Comparison of ENCODE assay signal across 10 mouse cellular contexts in the genomic region with DNA sequence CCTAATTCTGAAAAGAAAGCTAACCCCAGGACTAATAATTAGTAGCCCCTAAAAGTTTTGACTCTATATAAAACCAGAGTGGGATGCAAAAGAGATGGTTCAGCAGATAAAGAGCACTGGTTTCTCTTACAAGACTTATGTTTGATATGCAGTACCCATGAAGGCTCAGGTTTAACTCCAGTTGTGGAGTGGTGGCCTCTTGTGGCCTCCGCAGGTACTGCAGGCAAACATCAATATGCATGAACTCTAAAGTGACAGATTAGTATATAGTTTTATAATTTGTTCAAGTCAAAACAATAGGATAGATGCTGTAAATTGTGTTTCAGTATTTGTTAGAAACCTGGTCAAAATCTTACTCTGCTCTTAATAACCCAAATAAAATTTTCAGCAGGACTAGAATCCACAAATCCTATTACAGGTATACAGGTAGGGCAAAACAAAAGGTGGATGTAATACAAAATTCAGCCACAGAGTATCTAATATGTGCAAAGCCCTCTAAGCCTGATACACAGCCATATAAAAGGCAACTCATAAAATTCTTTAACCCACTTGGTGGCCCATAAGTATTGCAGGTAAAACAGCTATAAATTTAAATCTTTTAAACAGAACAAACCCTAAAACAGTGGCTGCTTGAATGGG. TPM values are rescaled to one million over a fixed set of nuclear protein-coding genes. Genes with fewer than 3 reads are reported as not detected.
A peak's percentile ranks its signal among the peaks of the same experiment; 100 is the strongest.
DNase-seq lines count a peak whose midpoint lies in the region; ATAC-seq and TF ChIP-seq lines count a peak whose summit lies in the region.
"Had no signal": no experiment of that assay in that cellular context is flagged by ENCODE, and none has a peak within 500 bp of the region (broad histone marks: within the 10 kb centered on the region; RNA-seq: fewer than 3 reads in every experiment).

No protein-coding gene starts in this region.

- peaks cover 15% of the 10 kb centered on the region for H3K4me1 ChIP-seq in intestine, embryonic 14.5 days (replicated peaks; ENCODE audit: control insufficient read depth, insufficient read depth, low read length)
- 0 out of 2 replicates have a peak, but pooled peaks cover 5% of the 10 kb centered on the region for H3K4me1 ChIP-seq in intestine, embryonic 15.5 days (replicated peaks)
- peaks cover 17% of the 10 kb centered on the region for H3K4me1 ChIP-seq in midbrain, embryonic 10.5 days
- peaks cover 6% of the 10 kb centered on the region; the same call in 1 of the 2 replicates for H3K4me1 ChIP-seq in spleen, adult 2 months (ENCODE audit: control insufficient read depth, insufficient read depth, insufficient read length)

- DNase-seq in intestine, embryonic 14.5 days (ENCODE audit: low spot score): peak; percentile 87
- DNase-seq in T-cell, adult 2 months (ENCODE audit: low spot score): peak; percentile 75
- DNase-seq in embryo, embryonic 10 days (ENCODE audit: low spot score): peak; percentile 78
- peak; percentile 83 for DNase-seq in left cerebral cortex, postnatal 14 days (ENCODE audit: low spot score in 2 of 2)
- DNase-seq in midbrain, embryonic 10.5 days (ENCODE audit: low spot score): peak; percentile 62
- peak; percentile 57 to 77 for DNase-seq in spleen, adult 2 months (ENCODE audit: low read depth in 1 of 2, low spot score in 2 of 2)

- H3K9ac ChIP-seq in intestine, embryonic 14.5 days (ENCODE audit: low read length): no peak overlapping the region
- no peak overlapping the region for H3K9ac ChIP-seq in intestine, embryonic 15.5 days
- H3K9ac ChIP-seq: embryonic facial prominence, embryonic 15.5 days; neural tube, embryonic 13.5 days had no signal

- WGBS in intestine, embryonic 14.5 days: 48% methylated on average over 1 of the region's 1 CpGs
- whole genome bisulfite sequencing in intestine, embryonic 15.5 days: 53% methylated on average over 1 of the region's 1 CpGs
- 56% methylated on average over 1 of the region's 1 CpGs for WGBS in midbrain, embryonic 10.5 days
- whole genome bisulfite sequencing in spleen, adult 2 months: 29% methylated on average over 1 of the region's 1 CpGs

- H3K27me3 ChIP-seq in intestine, embryonic 14.5 days (replicated peaks; ENCODE audit: control insufficient read depth, insufficient read depth, low read length): no peaks in the 10 kb centered on the region
- no peaks in the 10 kb centered on the region for H3K27me3 ChIP-seq in intestine, embryonic 15.5 days (replicated peaks)
- no peaks in the 10 kb centered on the region for H3K27me3 ChIP-seq in midbrain, embryonic 10.5 days (ENCODE audit: low read depth, poor library complexity, severe bottlenecking)
- H3K27me3 ChIP-seq in spleen, adult 2 months (ENCODE audit: control insufficient read depth, insufficient read depth, low read length): no peaks in the 10 kb centered on the region
- H3K27me3 ChIP-seq: embryonic facial prominence, embryonic 15.5 days; neural tube, embryonic 13.5 days had no signal

- H3K9me3 ChIP-seq in intestine, embryonic 14.5 days (ENCODE audit: control insufficient read depth, low read length): no peaks in the 10 kb centered on the region
- H3K9me3 ChIP-seq in intestine, embryonic 15.5 days: no peaks in the 10 kb centered on the region
- H3K9me3 ChIP-seq in midbrain, embryonic 10.5 days (replicated peaks): no peaks in the 10 kb centered on the region
- H3K9me3 ChIP-seq: embryonic facial prominence, embryonic 15.5 days; neural tube, embryonic 13.5 days had no signal

- TF ChIP-seq CTCF in spleen, adult 2 months (IDR thresholded peaks at IDR 0.05; ENCODE audit: extremely low read depth, insufficient read depth, insufficient read length, insufficient replicate concordance): peak; percentile 47; the same call in 1 of the 2 replicates

- no peak for ATAC-seq in intestine, embryonic 14.5 days (replicated peaks; ENCODE audit: low FRiP score, low TSS enrichment, low read depth)
- no peak for ATAC-seq in intestine, embryonic 15.5 days
- peak; percentile 91 for ATAC-seq in granulocyte monocyte progenitor cell, adult 5-6 weeks (replicated peaks; ENCODE audit: poor library complexity, severe bottlenecking)

- no peak overlapping the region for H3K27ac ChIP-seq in intestine, embryonic 14.5 days (ENCODE audit: low read depth)
- no peak overlapping the region for H3K27ac ChIP-seq in intestine, embryonic 15.5 days
- H3K27ac ChIP-seq in midbrain, embryonic 10.5 days (replicated peaks): no peak overlapping the region
- H3K27ac ChIP-seq in spleen, adult 2 months (ENCODE audit: insufficient read depth, low read length): no peak overlapping the region
- H3K27ac ChIP-seq: embryonic facial prominence, embryonic 15.5 days; neural tube, embryonic 13.5 days had no signal

- intact Hi-C loops in left cerebral cortex, postnatal 14 days (cut with DNase I): no loop called here

- no peak for TF ChIP-seq POLR2A in spleen, adult 2 months (IDR thresholded peaks at IDR 0.05; ENCODE audit: low read depth, low read length)

- no peak overlapping the region for H3K4me3 ChIP-seq in intestine, embryonic 14.5 days (ENCODE audit: low read depth, low read length)
- no peak overlapping the region for H3K4me3 ChIP-seq in intestine, embryonic 15.5 days (replicated peaks)
- H3K4me3 ChIP-seq in midbrain, embryonic 10.5 days: no peak overlapping the region
- H3K4me3 ChIP-seq in spleen, adult 2 months (ENCODE audit: extremely low read depth, insufficient read depth, insufficient read length): no peak overlapping the region
- H3K4me3 ChIP-seq: embryonic facial prominence, embryonic 15.5 days; neural tube, embryonic 13.5 days had no signal

- no peak overlapping the region for H3K4me2 ChIP-seq in intestine, embryonic 14.5 days (ENCODE audit: low read length)
- no peak overlapping the region for H3K4me2 ChIP-seq in intestine, embryonic 15.5 days (replicated peaks)
- H3K4me2 ChIP-seq: embryonic facial prominence, embryonic 15.5 days; neural tube, embryonic 13.5 days had no signal

- peaks cover 78% of the 10 kb centered on the region for H3K36me3 ChIP-seq in intestine, embryonic 14.5 days (ENCODE audit: control insufficient read depth, insufficient read depth, low read length)
- peaks cover 32% of the 10 kb centered on the region for H3K36me3 ChIP-seq in intestine, embryonic 15.5 days
- H3K36me3 ChIP-seq in midbrain, embryonic 10.5 days: peaks cover 90% of the 10 kb centered on the region
- peaks cover 34% of the 10 kb centered on the region for H3K36me3 ChIP-seq in spleen, adult 2 months (ENCODE audit: control insufficient read depth, insufficient read depth, low read length)

RNA-seq across cellular contexts. Expression of a gene that starts 7.0 kb away (rescaled TPM):
- 25.5 and 25.8 TPM in 2 replicates for polyA plus RNA-seq in intestine, embryonic 14.5 days (2014; fragmentation: Nextera tagmentation; extraction: Ambion mirVana)
- polyA plus RNA-seq in intestine, embryonic 15.5 days (2015; fragmentation: Nextera tagmentation; extraction: Ambion mirVana): 26.6 and 30.6 TPM in 2 replicates
- total RNA-seq in granulocyte monocyte progenitor cell, adult 5-6 weeks (2014; fragmentation: Nextera tagmentation): 176 and 196 TPM in 2 replicates
- 132 and 142 TPM in 2 replicates for total RNA-seq in granulocyte monocyte progenitor cell, adult 5-6 weeks (2017)
- 100 to 1,000 TPM; 105 to 107 TPM for total RNA-seq in left cerebral cortex, postnatal 14 days (2021)
- 39.4 and 40.7 TPM in 2 replicates for polyA plus RNA-seq in midbrain, embryonic 10.5 days (2016; fragmentation: Nextera tagmentation; extraction: Ambion mirVana)
- 8.5 and 10.9 TPM in 2 replicates for polyA plus RNA-seq in spleen, adult 2 months (2012; rRNA removed)

RNA-seq across cellular contexts. Expression of a gene that starts 55.5 kb away (rescaled TPM):
- polyA plus RNA-seq in intestine, embryonic 14.5 days (2014; fragmentation: Nextera tagmentation; extraction: Ambion mirVana): 0.27 and 0.37 TPM in 2 replicates
- 0.13 and 0.26 TPM in 2 replicates for polyA plus RNA-seq in intestine, embryonic 15.5 days (2015; fragmentation: Nextera tagmentation; extraction: Ambion mirVana)
- total RNA-seq in granulocyte monocyte progenitor cell, adult 5-6 weeks (2014; fragmentation: Nextera tagmentation): 1.2 and 3.9 TPM in 2 replicates
- total RNA-seq in granulocyte monocyte progenitor cell, adult 5-6 weeks (2017): 0.36 and 0.99 TPM in 2 replicates
- total RNA-seq in left cerebral cortex, postnatal 14 days (2021): 1 to 10 TPM; 2.0 TPM
- 0.14 and 0.23 TPM in 2 replicates for polyA plus RNA-seq in midbrain, embryonic 10.5 days (2016; fragmentation: Nextera tagmentation; extraction: Ambion mirVana)
- 0.49 and 0.67 TPM in 2 replicates for polyA plus RNA-seq in spleen, adult 2 months (2012; rRNA removed)
